Mouse (Mus musculus) kidney, adult 2 months (tissue): Measurements from ENCODE around the gene Tlk2.

Experiments used
- CTCF ChIP-seq: fragments of 200-500 bp; conservative IDR thresholded peaks from 2 replicates; pipeline ENCODE4 v1.5.1; 2011; ENCODE audit warnings: low read depth, mild to moderate bottlenecking, control low read depth, low read length, moderate library complexity, mixed read lengths; ENCODE audit not compliant: insufficient read depth, insufficient read length
- POLR2A ChIP-seq: fragments of 200-500 bp; IDR thresholded peaks from one replicate; pipeline ENCODE4 v1.6.1; 2011; ENCODE audit warnings: low read depth, low read length, control low read depth

GRCm38 (mm10) chr11:105217771-105218170, 39.2 kb downstream of the Tlk2 start:
- TF ChIP-seq POLR2A (no peak), CTCF (no peak)
